Mouse (Mus musculus): Measurements from ENCODE around the gene Cep128. TPM values are rescaled to one million over a fixed set of nuclear protein-coding genes. Genes with fewer than 3 reads are reported as not detected.
"Not testable (repeated sequence)": the region's sequence is repeated elsewhere in the genome, so short reads cannot be mapped to it uniquely, and the experiment has no call there.

Cep128 gene
- total RNA-seq, 2 experiments from 2014 or later = 8.4 to 9.3 TPM

DNA sequence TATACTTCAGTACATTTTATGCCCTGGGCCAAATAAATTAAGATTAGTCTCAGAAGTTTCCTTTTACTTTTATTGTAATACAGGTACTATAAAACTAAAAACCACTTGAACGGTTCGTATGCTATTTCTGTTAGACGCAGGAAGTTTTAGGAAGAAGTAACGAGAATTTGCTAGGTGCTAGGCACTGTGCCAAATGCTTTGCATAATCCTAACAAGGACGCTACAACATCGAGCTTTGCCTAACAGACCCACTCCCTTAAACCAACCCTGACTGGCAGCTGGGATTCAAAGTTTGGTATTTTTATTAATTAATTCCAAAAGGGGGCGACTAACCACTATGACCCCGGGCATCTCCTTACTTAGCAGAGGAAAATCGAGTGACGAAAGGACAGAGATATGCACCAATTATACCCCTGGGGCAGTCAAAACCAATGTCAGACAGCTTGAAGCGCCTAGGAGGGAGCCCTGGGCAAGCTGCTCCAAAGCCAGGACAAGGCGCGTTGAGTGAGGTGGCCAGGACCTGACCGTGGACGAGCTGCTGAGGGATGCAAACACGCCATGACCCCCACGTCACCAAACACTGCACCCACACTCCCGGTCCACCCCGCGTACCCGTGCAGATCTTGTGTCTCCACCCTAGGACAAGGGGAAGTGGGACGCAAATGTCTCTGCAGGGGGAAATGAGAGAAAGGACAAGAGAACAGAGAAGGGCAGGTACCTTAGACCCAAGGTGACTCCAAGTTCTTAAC is 519 bp downstream of the Cep128 start:
- peak overlapping the region; percentile 74 for H3K4me3 ChIP-seq
- DNase-seq (ENCODE audit: low spot score in 2 of 2) = no peak
- no peak for TF ChIP-seq CTCF (conservative IDR thresholded peaks at IDR 0.05)
- no peak overlapping the region for H3K27ac ChIP-seq

DNA sequence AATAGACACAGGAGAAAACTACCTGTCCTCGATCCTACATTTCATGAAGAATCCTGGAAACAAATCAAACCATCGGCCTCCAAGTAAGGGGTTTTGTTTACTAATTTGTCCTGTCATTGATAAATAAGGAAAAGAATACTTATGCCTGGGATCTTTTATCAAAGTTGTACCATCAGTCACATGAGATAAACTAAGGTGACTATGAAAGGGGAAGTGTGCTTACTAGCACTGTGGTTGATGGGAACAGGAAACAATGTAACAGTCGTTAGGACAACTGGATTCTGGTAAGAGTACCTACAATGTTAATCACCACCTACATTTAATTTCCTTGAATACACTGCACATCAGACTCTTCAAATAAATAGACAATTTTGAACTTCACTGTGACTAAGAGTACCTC is 15.0 kb downstream of the Cep128 start:
- no peak for TF ChIP-seq CTCF (conservative IDR thresholded peaks at IDR 0.05)
- no peak overlapping the region for H3K27ac ChIP-seq
- no peak overlapping the region for H3K4me3 ChIP-seq
- no peak for DNase-seq (ENCODE audit: low spot score in 2 of 2)

DNA sequence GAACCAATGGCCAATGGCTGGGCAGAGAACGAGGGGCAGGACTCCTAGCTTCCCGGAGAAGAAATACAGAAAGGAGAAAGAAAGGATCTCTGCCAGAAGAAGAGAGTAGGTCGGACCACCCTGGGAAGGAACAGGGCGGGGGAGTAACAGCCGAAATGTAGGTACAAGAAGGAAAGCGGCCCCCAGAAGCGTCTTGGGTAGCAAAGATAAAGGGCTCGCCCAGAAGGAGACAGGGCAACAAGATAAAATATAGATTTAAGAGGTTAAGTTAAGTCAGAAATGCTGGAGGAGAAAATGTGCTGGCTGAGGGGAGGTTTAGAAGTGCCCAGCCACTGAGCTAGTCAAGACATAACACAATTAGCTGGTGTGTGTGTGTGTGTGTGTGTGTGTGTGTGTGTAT is 30.4 kb downstream of the Cep128 start:
- Histone ChIP-seq H3K4me3 (no peak overlapping the region), H3K27ac (no peak overlapping the region)
- DNase-seq (ENCODE audit: low spot score in 2 of 2) = no peak
- TF ChIP-seq CTCF (conservative IDR thresholded peaks at IDR 0.05) = no peak

DNA sequence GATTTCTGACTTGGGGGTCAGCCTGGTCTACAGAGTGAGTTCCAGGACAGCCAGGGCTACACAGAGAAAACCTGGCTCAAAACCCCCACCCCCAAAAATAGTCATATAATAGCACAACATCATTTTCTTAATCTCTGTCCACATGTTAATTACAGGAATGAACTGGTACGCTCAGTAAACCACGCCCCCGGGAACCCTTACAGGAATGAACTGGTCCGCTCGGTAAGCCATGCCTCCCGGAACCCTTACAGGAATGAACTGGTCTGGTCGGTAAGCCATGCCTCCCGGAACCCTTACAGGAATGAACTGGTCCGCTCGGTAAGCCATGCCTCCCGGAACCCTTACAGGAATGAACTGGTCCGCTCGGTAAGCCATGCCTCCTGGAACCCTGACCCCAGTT is 45.6 kb downstream of the Cep128 start:
- DNase-seq (ENCODE audit: low spot score in 2 of 2); H3K27ac ChIP-seq; H3K4me3 ChIP-seq: not testable (repeated sequence)

DNA sequence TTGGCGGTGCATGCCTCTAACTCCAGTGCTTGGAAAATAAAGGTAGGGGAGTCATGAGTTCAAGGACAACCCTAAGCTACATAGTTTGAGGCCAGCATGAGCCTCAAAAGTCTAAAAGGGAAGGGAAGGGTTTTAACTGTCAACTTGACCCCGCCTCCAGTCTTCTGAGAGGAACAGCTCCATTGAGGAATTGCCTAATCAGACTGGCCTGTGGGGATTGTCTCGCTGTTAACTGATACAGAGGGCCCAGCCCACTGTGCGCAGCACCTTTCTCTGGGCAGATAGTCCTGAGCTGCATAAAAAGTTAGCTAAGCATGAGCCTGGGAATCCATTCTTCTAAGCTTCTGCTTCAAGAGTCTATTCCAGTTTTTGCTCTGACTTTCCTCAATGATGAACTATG is 56.7 kb downstream of the Cep128 start:
- DNase-seq (ENCODE audit: low spot score in 2 of 2) = no peak
- no peak overlapping the region for H3K27ac ChIP-seq
- H3K4me3 ChIP-seq = no peak overlapping the region
- TF ChIP-seq CTCF (conservative IDR thresholded peaks at IDR 0.05) = no peak

GRCm38 (mm10) chr12:91326104-91326503 is 58.1 kb downstream of the Cep128 start:
- peak; percentile 24 to 56 for DNase-seq (ENCODE audit: low spot score in 2 of 2)
- H3K4me3 ChIP-seq = no peak overlapping the region

GRCm38 (mm10) chr12:91315026-91315425 is 69.2 kb downstream of the Cep128 start:
- Histone ChIP-seq H3K4me3 (no peak overlapping the region), H3K27ac (no peak overlapping the region)
- no peak for TF ChIP-seq CTCF (conservative IDR thresholded peaks at IDR 0.05)
- no peak for DNase-seq (ENCODE audit: low spot score in 2 of 2)

More at GRCm38 (mm10) chr12:91326104-91326503, 58.1 kb downstream of the Cep128 start:
- H3K27ac ChIP-seq = no peak overlapping the region
- TF ChIP-seq CTCF (conservative IDR thresholded peaks at IDR 0.05) = peak; percentile 85

DNA sequence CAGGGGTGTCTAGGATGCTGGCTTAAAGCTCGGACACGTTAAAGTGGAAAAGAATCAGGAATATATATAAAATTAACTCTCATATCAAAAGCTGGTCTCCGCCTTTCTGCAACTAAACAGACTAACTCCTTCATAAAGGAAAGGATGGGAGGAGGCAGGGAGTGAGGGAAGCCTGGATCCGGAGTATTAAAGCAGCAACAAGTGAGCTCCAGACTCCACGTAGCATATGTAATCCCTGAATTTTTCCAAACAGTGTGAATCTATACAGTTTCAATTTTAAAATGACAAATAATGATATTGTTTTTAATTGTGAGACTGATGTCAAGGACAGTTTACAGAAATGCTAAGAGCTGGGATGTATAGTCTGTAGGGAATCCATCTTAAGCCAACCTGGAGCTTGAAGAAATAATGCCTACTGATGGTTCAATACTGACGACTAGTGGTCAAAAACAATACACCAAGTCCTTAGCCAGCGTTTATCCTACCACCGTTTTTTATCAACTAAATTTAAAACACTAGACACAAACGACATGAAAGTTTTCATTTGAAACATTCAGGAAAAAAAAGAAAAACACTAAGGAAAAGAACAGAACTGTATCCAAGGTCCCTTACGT is 70.1 kb downstream of the Cep128 start:
- no peak overlapping the region for H3K27ac ChIP-seq
- TF ChIP-seq CTCF (conservative IDR thresholded peaks at IDR 0.05) = peak; percentile 94
- H3K4me3 ChIP-seq = peak overlapping the region; percentile 3; the same call in 1 of the 2 replicates
- peak; percentile 39 to 57 for DNase-seq (ENCODE audit: low spot score in 2 of 2)

DNA sequence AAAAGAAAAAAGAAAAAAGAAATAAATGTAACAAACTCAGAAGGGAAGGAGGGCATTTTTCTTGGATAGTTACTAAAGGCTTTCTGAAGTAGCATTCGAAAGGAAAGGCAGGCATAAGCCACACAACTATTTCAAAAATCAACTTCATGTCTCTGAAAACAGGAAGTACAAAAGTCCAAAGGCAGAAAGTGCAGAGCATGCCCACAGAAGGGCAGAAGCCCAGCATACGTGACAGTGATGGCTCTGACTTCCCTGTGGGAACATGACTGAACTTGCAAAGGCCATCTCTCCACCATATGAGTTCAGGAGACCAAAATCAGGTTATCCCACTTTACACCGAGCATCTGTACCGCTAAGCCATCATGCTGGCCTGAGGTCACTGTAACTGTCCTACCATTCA is 71.6 kb downstream of the Cep128 start:
- no peak for DNase-seq (ENCODE audit: low spot score in 2 of 2)
- H3K4me3 ChIP-seq = no peak overlapping the region
- no peak overlapping the region for H3K27ac ChIP-seq
- no peak for TF ChIP-seq CTCF (conservative IDR thresholded peaks at IDR 0.05)

GRCm38 (mm10) chr12:91307733-91308132 is 76.5 kb downstream of the Cep128 start:
- DNase-seq (ENCODE audit: low spot score in 2 of 2) = no peak
- TF ChIP-seq CTCF (conservative IDR thresholded peaks at IDR 0.05) = no peak
- no peak overlapping the region for H3K27ac ChIP-seq
- H3K4me3 ChIP-seq = no peak overlapping the region

DNA sequence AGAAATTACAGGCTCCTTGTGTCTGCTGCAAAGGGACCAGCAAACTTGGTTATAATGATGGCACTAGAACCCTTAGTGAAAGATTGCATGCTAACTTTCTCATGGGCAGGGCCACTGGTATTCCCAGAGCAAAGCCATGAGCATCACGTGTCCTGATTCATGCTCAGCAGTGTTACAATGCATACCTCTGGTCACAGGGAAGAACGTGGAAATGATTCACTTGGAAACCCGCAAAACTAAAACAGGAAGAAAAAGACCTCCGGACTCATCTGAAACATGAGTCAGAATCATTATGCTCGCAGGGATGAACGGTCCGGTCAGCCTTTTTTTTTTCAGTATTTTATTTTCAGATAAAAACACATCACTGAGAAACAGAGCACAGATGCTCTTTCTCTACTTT is 78.4 kb downstream of the Cep128 start:
- Histone ChIP-seq H3K4me3 (no peak overlapping the region), H3K27ac (no peak overlapping the region)
- no peak for DNase-seq (ENCODE audit: low spot score in 2 of 2)
- no peak for TF ChIP-seq CTCF (conservative IDR thresholded peaks at IDR 0.05)

DNA sequence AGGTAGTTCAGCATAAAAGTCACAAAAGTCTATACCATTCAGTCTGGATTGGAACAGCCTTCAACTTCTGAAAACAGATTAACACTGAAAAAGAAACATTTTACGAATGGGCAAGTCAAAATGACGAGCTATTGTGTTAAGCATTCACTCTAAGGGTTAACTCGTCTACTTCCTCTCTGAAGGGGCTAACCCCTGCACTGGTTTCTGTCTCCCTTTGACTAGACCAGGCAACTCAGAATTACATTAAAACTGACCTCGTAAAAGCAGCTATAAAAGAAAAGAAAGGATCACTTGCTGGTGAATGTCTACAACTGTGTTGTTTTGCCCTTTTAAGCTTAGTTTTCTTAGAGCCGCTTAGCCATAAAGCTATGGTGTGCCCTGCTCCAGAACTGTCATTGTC is 79.2 kb downstream of the Cep128 start:
- Histone ChIP-seq H3K27ac (no peak overlapping the region), H3K4me3 (no peak overlapping the region)
- TF ChIP-seq CTCF (conservative IDR thresholded peaks at IDR 0.05) = no peak
- no peak for DNase-seq (ENCODE audit: low spot score in 2 of 2)

DNA sequence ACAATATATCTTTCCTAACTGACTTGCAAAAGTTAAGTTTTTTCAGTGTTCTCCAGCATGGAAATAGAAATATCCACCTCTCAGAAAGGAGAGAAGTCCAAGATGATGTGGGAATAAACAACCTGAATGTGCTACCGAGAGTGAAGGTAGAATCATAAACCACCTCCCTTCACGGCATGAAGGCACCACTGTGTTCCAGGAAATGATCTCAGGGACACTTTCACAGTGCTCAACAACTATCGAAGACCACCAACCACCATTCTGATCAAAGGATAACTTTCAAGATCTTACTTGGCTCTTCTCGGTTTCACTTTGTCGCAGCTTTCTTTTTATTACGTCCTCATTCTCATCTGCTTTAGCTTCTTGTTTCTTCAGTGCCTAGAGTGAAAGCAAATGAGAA is 85.5 kb downstream of the Cep128 start:
- no peak for DNase-seq (ENCODE audit: low spot score in 2 of 2)
- no peak for TF ChIP-seq CTCF (conservative IDR thresholded peaks at IDR 0.05)
- no peak overlapping the region for H3K27ac ChIP-seq
- no peak overlapping the region for H3K4me3 ChIP-seq

DNA sequence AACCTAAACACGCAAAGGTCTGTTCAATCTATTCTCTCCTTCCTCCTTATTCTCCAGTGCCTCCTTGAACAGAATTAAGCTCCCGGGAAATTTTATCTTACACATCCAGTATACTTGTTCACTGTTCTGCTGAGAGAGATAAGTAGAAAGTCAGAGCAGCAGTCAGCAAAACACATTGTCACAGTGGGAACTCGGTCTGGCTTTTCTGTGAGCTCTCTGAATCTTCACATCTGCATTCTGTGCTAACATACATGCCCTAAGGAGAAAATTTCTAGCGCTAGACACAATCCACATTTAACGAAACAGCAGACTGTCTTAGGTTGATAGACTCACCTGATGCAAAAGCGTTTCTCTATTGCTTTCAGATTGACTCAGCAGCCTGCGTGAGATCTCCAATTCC is 88.3 kb downstream of the Cep128 start:
- no peak overlapping the region for H3K4me3 ChIP-seq
- no peak overlapping the region for H3K27ac ChIP-seq
- no peak for TF ChIP-seq CTCF (conservative IDR thresholded peaks at IDR 0.05)
- DNase-seq (ENCODE audit: low spot score in 2 of 2) = no peak

All from layer of hippocampus, adult 2 months (tissue).